Mouse (Mus musculus): ENCODE data around the gene Prkcb.

- TF ChIP-seq CTCF (IDR thresholded peaks at IDR 0.05; ENCODE audit: borderline replicate concordance, extremely low read depth, insufficient read depth, insufficient read length) (no peak), POLR2A (IDR thresholded peaks at IDR 0.05; ENCODE audit: borderline replicate concordance, extremely low read depth, insufficient read depth, insufficient read length, poor library complexity, severe bottlenecking) (no peak)
Observed at GRCm38 (mm10) chr7:122302538-122302937, 14.0 kb downstream of the Prkcb start.
